Mouse (Mus musculus) lung, postnatal 0 days (tissue): Measurements from ENCODE around the gene Pdia4.

Source experiments
- CTCF ChIP-seq: IDR thresholded peaks from 2 replicates; pipeline ENCODE4 v1.5.1; 2016; ENCODE audit warnings: antibody characterized with exemption, mild to moderate bottlenecking
- EP300 ChIP-seq: IDR thresholded peaks from 2 replicates; pipeline ENCODE4 v1.6.1; 2016; ENCODE audit warnings: antibody characterized with exemption, mild to moderate bottlenecking, control low read depth

GRCm38 (mm10) chr6:47799079-47799478, 14.2 kb downstream of the Pdia4 start:
- peak; percentile 93 for TF ChIP-seq CTCF
- no peak for TF ChIP-seq EP300
